Comparison of ENCODE assay signal across 22 mouse cellular contexts in the genomic region with DNA sequence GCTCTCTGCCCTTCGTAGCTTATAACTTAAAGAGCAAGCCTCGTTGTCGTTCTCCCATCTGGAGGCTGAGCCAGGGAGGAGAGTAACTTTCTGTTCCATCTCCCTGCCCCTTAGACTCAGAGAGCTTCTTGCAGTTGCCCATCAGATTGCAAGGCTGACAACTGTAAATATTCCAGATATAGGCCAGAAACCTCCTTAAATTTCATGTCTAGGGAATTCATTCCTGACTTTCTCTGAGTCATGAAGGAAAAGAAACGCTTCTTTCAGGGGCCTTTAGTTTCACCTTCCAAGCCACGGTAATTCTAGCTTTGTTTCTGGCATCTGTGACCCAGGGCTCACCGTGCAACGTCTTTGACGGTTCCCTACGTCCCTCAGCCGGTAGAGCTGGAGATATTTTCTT.
DNase-seq lines count a peak whose midpoint lies in the region; ATAC-seq and TF ChIP-seq lines count a peak whose summit lies in the region.
"Had no signal": no experiment of that assay in that cellular context is flagged by ENCODE, and none has a peak within 500 bp of the region (broad histone marks: within the 10 kb centered on the region; RNA-seq: fewer than 3 reads in every experiment).

No protein-coding gene starts in this region.

- TF ChIP-seq EP300 in stomach, postnatal 0 days (optimal IDR thresholded peaks at IDR 0.05), result no peak

- 56% methylated on average over 10 of the region's 10 CpGs for WGBS in embryonic facial prominence, embryonic 11.5 days
- WGBS in embryonic facial prominence, embryonic 10.5 days, result 69% methylated on average over 10 of the region's 10 CpGs
- WGBS in stomach, embryonic 14.5 days, result 56% methylated on average over 10 of the region's 10 CpGs
- WGBS in stomach, postnatal 0 days, result 60% methylated on average over 10 of the region's 10 CpGs

- TF ChIP-seq POLR2A in embryonic fibroblast, embryonic 13.5 days (IDR thresholded peaks at IDR 0.05; ENCODE audit: low read depth, low read length), result no peak
- TF ChIP-seq POLR2A in myocyte (IDR thresholded peaks at IDR 0.05; ENCODE audit: insufficient read length, low read depth), result no peak

- no peaks in the 10 kb centered on the region; the same call in 1 of the 2 replicates for H3K4me1 ChIP-seq in embryonic facial prominence, embryonic 11.5 days (ENCODE audit: control insufficient read depth, insufficient read depth, low read length)
- H3K4me1 ChIP-seq in embryonic facial prominence, embryonic 10.5 days, result peaks cover 22% of the 10 kb centered on the region
- H3K4me1 ChIP-seq in stomach, embryonic 14.5 days (ENCODE audit: control insufficient read depth, insufficient read depth, low read length), result no peaks in the 10 kb centered on the region
- H3K4me1 ChIP-seq in stomach, postnatal 0 days (replicated peaks; ENCODE audit: control insufficient read depth, insufficient read depth), result no peaks in the 10 kb centered on the region
- H3K4me1 ChIP-seq in embryonic fibroblast, embryonic 13.5 days (ENCODE audit: control insufficient read depth, insufficient read depth, low read length), result peaks cover 8% of the 10 kb centered on the region; the same call in 1 of the 2 replicates
- H3K4me1 ChIP-seq: hindbrain, embryonic 15.5 days had no signal

- peak; percentile 27 for DNase-seq in embryonic facial prominence, embryonic 11.5 days (ENCODE audit: low spot score)
- no peak for DNase-seq in embryonic facial prominence, embryonic 10.5 days (ENCODE audit: low spot score)
- no peak for DNase-seq in stomach, postnatal 0 days (ENCODE audit: low spot score)
- DNase-seq in lung, postnatal 10 days, result no peak
- DNase-seq in B cell, adult 2 months, result no peak
- DNase-seq: adrenal gland, postnatal 10 days; cerebellum, adult 11 months; cerebellum, adult 8-10 months; cerebellum, postnatal 36 days; gastrocnemius, adult 2 months; gastrocnemius, postnatal 25 days; kidney, adult 18-20 months had no signal

- no peak overlapping the region for H3ac ChIP-seq in myocyte (ENCODE audit: control insufficient read depth, insufficient read length)

- no peaks in the 10 kb centered on the region for H3K27me3 ChIP-seq in embryonic facial prominence, embryonic 11.5 days (ENCODE audit: control insufficient read depth, insufficient read depth, low read length)
- H3K27me3 ChIP-seq in embryonic facial prominence, embryonic 10.5 days (replicated peaks; ENCODE audit: low read depth, poor library complexity, severe bottlenecking), result no peaks in the 10 kb centered on the region
- no peaks in the 10 kb centered on the region for H3K27me3 ChIP-seq in stomach, embryonic 14.5 days (ENCODE audit: control insufficient read depth, insufficient read depth, low read length)
- H3K27me3 ChIP-seq in stomach, postnatal 0 days (ENCODE audit: control insufficient read depth, insufficient read depth, low read length), result no peaks in the 10 kb centered on the region
- H3K27me3 ChIP-seq in myocyte (ENCODE audit: control insufficient read depth, insufficient read depth, insufficient read length), result no peaks in the 10 kb centered on the region
- H3K27me3 ChIP-seq: CH12.LX; hindbrain, embryonic 15.5 days had no signal

- H3K27ac ChIP-seq in embryonic facial prominence, embryonic 11.5 days (replicated peaks; ENCODE audit: low read depth, low read length), result no peak overlapping the region
- H3K27ac ChIP-seq in embryonic facial prominence, embryonic 10.5 days (replicated peaks), result no peak overlapping the region
- H3K27ac ChIP-seq in stomach, embryonic 14.5 days (ENCODE audit: low read length), result peak overlapping the region; percentile 11; the same call in 1 of the 2 replicates
- H3K27ac ChIP-seq in stomach, postnatal 0 days (replicated peaks), result no peak overlapping the region
- peak overlapping the region; percentile 36; the same call in 1 of the 2 replicates for H3K27ac ChIP-seq in embryonic fibroblast, embryonic 13.5 days (ENCODE audit: insufficient read depth, low read length)
- H3K27ac ChIP-seq: forebrain, embryonic 10.5 days; gastrocnemius, adult 2 months; heart, embryonic 10.5 days; hindbrain, embryonic 15.5 days had no signal

- no peak overlapping the region for H3K9ac ChIP-seq in embryonic facial prominence, embryonic 11.5 days (replicated peaks; ENCODE audit: low read length)
- no peak overlapping the region for H3K9ac ChIP-seq in stomach, embryonic 14.5 days (replicated peaks; ENCODE audit: low read depth, low read length)
- no peak overlapping the region for H3K9ac ChIP-seq in stomach, postnatal 0 days (ENCODE audit: low read length)
- H3K9ac ChIP-seq: hindbrain, embryonic 15.5 days had no signal

- H3K9me3 ChIP-seq in embryonic facial prominence, embryonic 11.5 days (replicated peaks; ENCODE audit: control insufficient read depth, low read length), result no peaks in the 10 kb centered on the region
- no peaks in the 10 kb centered on the region for H3K9me3 ChIP-seq in embryonic facial prominence, embryonic 10.5 days
- H3K9me3 ChIP-seq in stomach, embryonic 14.5 days (ENCODE audit: control insufficient read depth, low read depth, low read length), result no peaks in the 10 kb centered on the region
- no peaks in the 10 kb centered on the region for H3K9me3 ChIP-seq in stomach, postnatal 0 days (ENCODE audit: control insufficient read depth, low read length)
- H3K9me3 ChIP-seq: forebrain, embryonic 10.5 days; heart, embryonic 10.5 days; hindbrain, embryonic 15.5 days had no signal

- H3K36me3 ChIP-seq in embryonic facial prominence, embryonic 11.5 days (replicated peaks; ENCODE audit: control insufficient read depth, insufficient read depth, low read depth, low read length), result no peaks in the 10 kb centered on the region
- no peaks in the 10 kb centered on the region for H3K36me3 ChIP-seq in embryonic facial prominence, embryonic 10.5 days (replicated peaks)
- H3K36me3 ChIP-seq in stomach, embryonic 14.5 days (ENCODE audit: control insufficient read depth, insufficient read depth, low read length), result no peaks in the 10 kb centered on the region
- no peaks in the 10 kb centered on the region for H3K36me3 ChIP-seq in stomach, postnatal 0 days (ENCODE audit: control insufficient read depth, insufficient read depth, low read length)
- H3K36me3 ChIP-seq in myocyte (ENCODE audit: control insufficient read depth, insufficient read depth), result no peaks in the 10 kb centered on the region
- H3K36me3 ChIP-seq: forebrain, embryonic 10.5 days; heart, embryonic 10.5 days; hindbrain, embryonic 15.5 days had no signal

- H3K4me2 ChIP-seq in embryonic facial prominence, embryonic 11.5 days (ENCODE audit: low read depth, low read length), result no peak overlapping the region
- H3K4me2 ChIP-seq in stomach, embryonic 14.5 days (replicated peaks; ENCODE audit: low read depth, low read length), result no peak overlapping the region
- H3K4me2 ChIP-seq in stomach, postnatal 0 days (replicated peaks; ENCODE audit: low read depth), result no peak overlapping the region
- peak overlapping the region; percentile 43 for H3K4me2 ChIP-seq in myocyte (ENCODE audit: low read depth)
- H3K4me2 ChIP-seq: hindbrain, embryonic 15.5 days had no signal

- no peak for ATAC-seq in embryonic facial prominence, embryonic 11.5 days (replicated peaks; ENCODE audit: insufficient number of reproducible peaks, low FRiP score, low TSS enrichment, low read depth)
- ATAC-seq in stomach, embryonic 14.5 days (ENCODE audit: insufficient number of reproducible peaks, insufficient read depth, low FRiP score, low read depth), result no peak
- no peak for ATAC-seq in stomach, postnatal 0 days (ENCODE audit: low FRiP score, low TSS enrichment)
- ATAC-seq: forebrain, embryonic 14.5 days; inflammation-experienced regulatory T-cells, adult 6 months had no signal

- no peak overlapping the region for H3K4me3 ChIP-seq in embryonic facial prominence, embryonic 11.5 days (ENCODE audit: low read depth, low read length)
- no peak overlapping the region for H3K4me3 ChIP-seq in embryonic facial prominence, embryonic 10.5 days
- H3K4me3 ChIP-seq in stomach, embryonic 14.5 days (ENCODE audit: low read depth, low read length), result no peak overlapping the region
- no peak overlapping the region for H3K4me3 ChIP-seq in stomach, postnatal 0 days (ENCODE audit: low read depth, low read length)
- H3K4me3 ChIP-seq in embryonic fibroblast, embryonic 13.5 days (ENCODE audit: insufficient read depth, low read length), result no peak overlapping the region
- H3K4me3 ChIP-seq in myocyte, result no peak overlapping the region
- H3K4me3 ChIP-seq: erythroblast, embryonic 14.5 days; forebrain, embryonic 10.5 days; gastrocnemius, adult 2 months; heart, embryonic 10.5 days; hindbrain, embryonic 15.5 days had no signal

- no peaks in the 10 kb centered on the region for H3K79me2 ChIP-seq in myocyte (ENCODE audit: control insufficient read depth, insufficient read depth)

- TF ChIP-seq CTCF in stomach, postnatal 0 days (IDR thresholded peaks at IDR 0.05; ENCODE audit: low read depth), result no peak
- TF ChIP-seq CTCF in embryonic fibroblast, embryonic 13.5 days (IDR thresholded peaks at IDR 0.05; ENCODE audit: borderline replicate concordance, insufficient read depth, low read length), result no peak

TF ChIP-seq in myocyte, 11 proteins besides CTCF, POLR2A, EP300 and RAD21:
- no peak for TF ChIP-seq CEBPB (IDR thresholded peaks at IDR 0.05; ENCODE audit: insufficient read depth, poor library complexity, severe bottlenecking)
- TF ChIP-seq MAX (IDR thresholded peaks at IDR 0.05; ENCODE audit: low read depth), result no peak
- TF ChIP-seq E2F4 (IDR thresholded peaks at IDR 0.05; ENCODE audit: insufficient read depth), result no peak
- no peak for TF ChIP-seq TCF12 (IDR thresholded peaks at IDR 0.05; ENCODE audit: insufficient read depth, poor library complexity, severe bottlenecking)
- no peak for TF ChIP-seq SRF (IDR thresholded peaks at IDR 0.05; ENCODE audit: control insufficient read depth, insufficient read length, low read depth)
- no peak for TF ChIP-seq MYOD1 (IDR thresholded peaks at IDR 0.05; ENCODE audit: control insufficient read depth in 1 of 3, insufficient read length in 2 of 3, low read depth in 2 of 3)
- TF ChIP-seq TCF3 (IDR thresholded peaks at IDR 0.05; ENCODE audit: insufficient read length, low read depth), result no peak
- no peak for TF ChIP-seq USF1 (IDR thresholded peaks at IDR 0.05; ENCODE audit: low read depth)
- no peak for TF ChIP-seq REST (IDR thresholded peaks at IDR 0.05; ENCODE audit: insufficient read depth, insufficient read length)
- no peak for TF ChIP-seq MYOG (IDR thresholded peaks at IDR 0.05; ENCODE audit: control insufficient read depth in 1 of 3, insufficient read depth in 1 of 3, insufficient read length in 2 of 3, low read depth in 2 of 3)
- no peak for TF ChIP-seq POLR2AphosphoS2 (IDR thresholded peaks at IDR 0.05; ENCODE audit: insufficient read length, low read depth)

Comparison
In these comparisons a context has a peak if more than half of its experiments do, and no peak if none do; other contexts are left out.
1. H3K27ac ChIP-seq: peak in stomach, embryonic 14.5 days (single experiment) and embryonic fibroblast, embryonic 13.5 days (single experiment); none in embryonic facial prominence, embryonic 11.5 days (single experiment), embryonic facial prominence, embryonic 10.5 days (single experiment) and stomach, postnatal 0 days (single experiment).